Mouse (Mus musculus) thymus, adult 2 months (tissue): ENCODE measurements at regions not wholly inside any gene's neighbourhood (a gene's known extent, or its start where the extent isn't known, plus 50 kb on each side); places are given as distances from the start of the nearest gene placed in this dataset.

Experiments used
- CTCF ChIP-seq: fragments of 200-500 bp; IDR thresholded peaks from 2 replicates; pipeline ENCODE4 v1.5.1; 2012; ENCODE audit warnings: mild to moderate bottlenecking, control low read depth, low read length, moderate library complexity, borderline replicate concordance; ENCODE audit not compliant: control insufficient read depth, poor library complexity, insufficient read depth; ENCODE audit errors: extremely low read depth
- POLR2A ChIP-seq: fragments of 200-500 bp; IDR thresholded peaks from 2 replicates; pipeline ENCODE4 v1.6.1; 2012; ENCODE audit warnings: mild to moderate bottlenecking, low read length, control low read depth, moderate library complexity; ENCODE audit not compliant: control insufficient read depth, poor library complexity, insufficient read depth; ENCODE audit errors: extremely low read depth

- no peak for TF ChIP-seq POLR2A
- no peak for TF ChIP-seq CTCF
Observed at GRCm38 (mm10) chr11:84738128-84738527, 81.2 kb downstream of the Mrm1 start.
